Mouse (Mus musculus) bone marrow, adult 2 months (tissue): ENCODE measurements around the gene Spa17.

Source experiments
- CTCF ChIP-seq: fragments of 200-500 bp; IDR thresholded peaks from 2 replicates; pipeline ENCODE4 v1.5.1; 2011; ENCODE audit warnings: low read length, control low read depth; ENCODE audit not compliant: control insufficient read depth, insufficient read depth
- POLR2A ChIP-seq: fragments of 200-500 bp; IDR thresholded peaks from 2 replicates; pipeline ENCODE4 v1.6.1; 2011; ENCODE audit warnings: low read depth, mild to moderate bottlenecking, control low read depth, low read length, borderline replicate concordance; ENCODE audit not compliant: control insufficient read depth

DNA sequence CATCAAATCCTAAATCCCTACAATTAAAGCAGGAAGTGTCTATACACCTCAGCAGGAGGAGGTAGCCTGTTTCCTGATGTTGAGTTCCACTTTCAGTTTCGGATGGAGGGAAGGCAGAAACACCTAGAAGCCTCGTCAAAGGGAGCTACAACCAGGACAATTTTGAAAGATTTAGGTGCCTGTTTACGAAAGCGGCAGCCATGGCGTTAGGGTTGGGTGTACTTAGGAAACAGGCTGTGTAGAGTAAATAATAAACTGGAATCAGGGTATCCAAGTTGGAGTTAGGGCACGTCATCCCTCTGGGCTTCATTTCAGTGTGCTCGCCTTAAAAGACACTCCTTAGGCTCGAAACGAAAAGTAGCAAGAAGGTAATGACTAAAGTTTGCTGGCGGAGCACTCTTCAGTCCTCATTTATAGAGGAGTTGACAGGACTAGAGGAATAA is 42.9 kb upstream of the Spa17 start:
- TF ChIP-seq POLR2A (no peak), CTCF (no peak)
